Mouse (Mus musculus): ENCODE measurements around the gene Lin37.

- TF ChIP-seq POLR2A (IDR thresholded peaks at IDR 0.05; ENCODE audit: low read depth, low read length) (peak; percentile 72), CTCF (conservative IDR thresholded peaks at IDR 0.05 in 1 of 2, IDR thresholded peaks at IDR 0.05 in 1 of 2; ENCODE audit: low read depth in 2 of 2, low read length in 2 of 2) (no peak), MAZ (IDR thresholded peaks at IDR 0.05; ENCODE audit: low read depth, low read length) (no peak; the same call in 1 of the 2 replicates), EP300 (IDR thresholded peaks at IDR 0.05; ENCODE audit: low read length) (peak; percentile 97), CHD2 (IDR thresholded peaks at IDR 0.05; ENCODE audit: low read length) (peak; percentile 74)
Observed at GRCm38 (mm10) chr7:30593579-30594509, 34.2 kb upstream of the Lin37 start.

Data from CH12.LX (cell line).